Mouse (Mus musculus): ENCODE measurements around the gene Dmc1.

The Dmc1 gene

DNA sequence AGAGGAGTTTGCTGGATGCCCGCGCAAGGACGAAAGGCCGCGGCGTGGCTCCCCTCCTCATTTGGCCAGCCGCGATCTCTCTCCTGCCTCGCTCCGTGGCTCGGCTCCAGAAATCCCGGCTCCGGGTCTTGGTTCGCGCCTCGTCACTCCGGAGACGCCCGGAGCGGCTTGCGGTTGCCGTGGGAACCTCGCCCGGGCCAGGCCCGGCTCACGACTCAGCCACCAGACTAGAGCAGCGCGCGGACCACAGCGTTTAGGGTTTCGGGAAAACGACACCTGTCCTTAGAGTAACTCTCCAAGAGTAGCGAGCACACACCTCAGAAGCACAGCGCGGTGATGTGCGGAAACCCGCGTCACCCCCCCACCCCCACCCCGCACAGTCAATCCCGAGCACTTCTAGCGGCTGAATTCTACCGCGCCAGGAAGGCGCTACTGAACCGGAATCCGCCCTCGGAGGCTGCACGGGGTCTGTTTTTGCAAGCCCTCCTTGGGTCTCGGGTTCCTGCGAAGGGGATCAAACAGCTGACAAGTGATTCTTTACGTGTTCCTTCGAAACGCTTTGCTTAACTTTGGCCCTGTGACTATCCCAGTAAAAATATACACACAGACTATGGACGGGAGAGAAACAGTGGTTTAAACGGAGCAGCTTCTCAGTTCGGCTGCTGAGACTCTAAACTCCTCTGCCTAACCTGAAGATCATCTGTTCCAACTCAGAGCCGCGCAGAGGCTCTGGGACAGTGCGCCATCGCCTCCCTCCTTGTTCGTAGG lies 93.2 kb downstream of the Dmc1 start:
- 4% methylated on average over 61 of the region's 61 CpGs for WGBS
